Mouse (Mus musculus): ENCODE measurements around the gene Cfap46.

The Cfap46 gene

DNA sequence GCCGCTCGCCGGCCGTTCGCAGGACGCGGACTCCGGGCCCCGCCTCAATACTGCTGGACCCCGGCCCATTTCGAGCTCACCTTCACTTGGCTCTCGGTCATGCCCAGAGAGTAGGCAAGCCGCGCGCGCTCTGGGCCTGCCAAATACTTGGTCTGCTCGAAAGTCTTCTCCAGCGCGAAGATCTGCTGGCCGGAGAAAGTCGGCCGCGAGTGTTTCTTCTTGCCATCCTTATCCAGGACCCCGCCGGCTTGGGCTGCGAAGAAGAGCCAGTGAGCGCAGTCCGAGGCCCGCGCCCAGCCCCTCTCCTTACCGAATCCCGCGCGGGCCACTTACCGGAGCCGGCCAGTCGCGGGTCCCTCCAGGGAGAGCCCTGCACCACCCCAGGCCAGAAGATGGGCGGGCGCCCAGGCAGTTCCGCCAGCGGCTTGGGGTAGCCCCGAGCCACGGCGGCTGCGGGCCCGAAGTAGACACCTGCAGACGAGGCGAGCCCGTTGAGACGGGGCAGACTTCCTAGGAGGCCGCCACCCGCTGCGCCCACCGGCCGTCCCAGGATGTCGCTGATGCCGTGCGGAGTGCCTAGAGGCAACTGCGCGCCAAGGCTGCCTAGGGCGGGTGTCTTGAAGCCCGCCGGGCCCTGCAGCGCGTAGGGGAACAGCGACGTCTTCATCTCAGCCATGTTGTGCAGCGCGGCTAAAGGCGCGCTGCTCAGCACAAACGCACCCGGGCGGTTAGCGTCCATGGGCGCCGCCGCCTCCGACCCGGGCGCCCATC is 101.6 kb downstream of the Cfap46 start:
- DNase-seq (ENCODE audit: low read depth in 2 of 2, low spot score in 2 of 2) = no peak

DNA sequence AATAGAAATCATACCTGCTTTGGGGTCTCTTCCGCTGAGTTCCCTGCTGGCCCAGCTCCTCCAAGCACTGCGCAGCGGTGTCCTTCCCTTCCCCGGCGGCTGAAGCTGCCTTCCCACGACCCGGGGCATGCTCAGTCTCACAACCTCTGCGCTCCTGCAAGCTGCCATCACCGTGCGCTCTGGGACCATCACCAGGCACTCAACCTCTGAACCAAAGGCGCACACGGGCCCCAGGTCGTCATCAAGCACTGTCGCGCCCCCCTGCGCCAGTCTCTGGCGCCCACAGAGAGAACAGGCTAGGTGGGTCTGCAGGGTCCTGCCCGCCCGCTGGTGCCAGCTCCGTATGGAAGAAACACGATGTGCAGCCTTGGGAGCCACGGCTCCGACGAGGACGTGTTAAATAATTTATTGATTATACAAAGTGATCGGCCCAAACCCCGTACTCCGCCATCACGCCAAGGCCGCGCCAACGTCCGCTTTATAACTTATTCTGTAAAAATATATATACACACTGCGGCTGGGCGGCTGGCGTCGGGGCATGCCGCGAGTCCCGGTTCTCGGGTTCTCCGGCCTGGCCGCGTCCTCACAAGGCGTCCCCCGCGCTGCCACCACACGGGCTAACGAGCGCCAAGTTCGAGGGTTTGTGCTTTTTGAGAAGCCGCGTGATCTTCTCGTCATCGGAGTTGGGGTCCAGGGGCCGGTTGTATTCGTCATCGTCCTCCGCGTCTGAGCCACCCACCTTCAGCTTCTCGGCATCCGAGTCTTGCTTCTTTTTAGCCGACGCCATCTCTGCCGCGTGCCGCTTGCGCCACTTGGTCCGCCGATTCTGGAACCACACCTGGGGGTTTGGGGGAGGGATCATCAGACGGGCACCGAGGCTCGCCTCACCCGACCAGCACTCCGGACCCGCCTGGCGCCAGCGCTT is 102.5 kb downstream of the Cfap46 start:
- DNase-seq (ENCODE audit: low read depth in 2 of 2, low spot score in 2 of 2) = no peak

DNA sequence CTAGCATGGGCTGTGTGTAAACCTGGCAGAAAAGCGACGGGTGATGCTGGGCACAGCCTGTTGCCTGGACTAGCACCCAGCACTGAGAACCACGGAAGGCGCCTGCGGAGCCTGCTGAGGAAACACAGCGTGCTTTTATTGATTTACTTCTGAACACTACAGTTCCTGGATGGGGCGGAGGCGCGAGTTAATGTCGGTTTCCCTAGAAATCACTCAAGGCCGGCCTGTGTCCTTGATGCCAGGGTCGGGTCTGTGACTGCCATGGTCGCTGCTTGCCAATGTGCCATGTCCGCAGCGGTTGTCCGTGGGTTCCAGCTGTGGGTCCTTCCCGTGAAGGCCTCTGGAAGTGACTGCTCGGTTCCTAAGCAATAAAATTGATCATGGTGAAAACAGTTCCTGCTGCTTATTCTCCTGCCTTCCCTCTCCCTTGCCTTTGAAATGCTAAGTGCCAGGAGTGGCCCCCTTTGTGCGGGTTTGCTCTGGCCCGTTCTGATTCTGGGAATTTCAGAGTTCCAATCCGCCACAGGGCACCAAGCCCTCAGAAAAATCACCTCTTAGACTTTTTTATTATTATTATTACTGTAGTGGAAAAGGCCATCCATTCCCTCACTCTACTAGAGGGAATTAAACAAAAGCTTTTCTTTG is 104.2 kb downstream of the Cfap46 start:
- DNase-seq (ENCODE audit: low read depth in 2 of 2, low spot score in 2 of 2) = no peak

DNA sequence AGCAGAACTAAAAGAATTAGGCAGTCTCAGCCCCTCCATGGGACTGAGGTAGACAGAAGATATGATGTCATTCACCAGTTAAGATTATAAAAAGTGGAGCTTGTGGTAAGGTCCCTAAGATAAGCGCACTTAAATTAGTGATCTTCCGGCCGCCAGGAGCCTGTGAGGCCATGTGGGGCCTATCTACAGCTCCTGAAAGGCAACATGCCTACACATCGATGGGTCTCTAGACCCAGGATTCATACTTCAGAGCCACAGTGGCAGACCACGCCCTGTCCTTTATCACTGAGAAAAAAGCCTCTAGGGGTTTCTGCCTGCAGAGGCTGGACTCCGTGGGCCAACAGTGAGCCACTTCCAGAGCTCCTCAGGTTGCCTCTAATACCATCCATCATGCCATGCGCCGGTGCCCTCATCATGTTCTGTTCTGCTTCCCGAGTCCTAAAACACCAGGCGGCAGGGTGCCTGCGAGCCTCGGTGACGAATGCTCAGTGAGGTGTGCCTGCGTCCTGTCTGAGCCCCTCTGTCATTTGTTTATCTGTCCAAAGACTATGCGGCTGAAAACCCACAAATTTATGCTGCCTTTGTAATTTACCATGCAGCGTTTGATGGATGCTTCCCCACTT is 107.4 kb downstream of the Cfap46 start:
- no peak for DNase-seq (ENCODE audit: low read depth in 2 of 2, low spot score in 2 of 2)

DNA sequence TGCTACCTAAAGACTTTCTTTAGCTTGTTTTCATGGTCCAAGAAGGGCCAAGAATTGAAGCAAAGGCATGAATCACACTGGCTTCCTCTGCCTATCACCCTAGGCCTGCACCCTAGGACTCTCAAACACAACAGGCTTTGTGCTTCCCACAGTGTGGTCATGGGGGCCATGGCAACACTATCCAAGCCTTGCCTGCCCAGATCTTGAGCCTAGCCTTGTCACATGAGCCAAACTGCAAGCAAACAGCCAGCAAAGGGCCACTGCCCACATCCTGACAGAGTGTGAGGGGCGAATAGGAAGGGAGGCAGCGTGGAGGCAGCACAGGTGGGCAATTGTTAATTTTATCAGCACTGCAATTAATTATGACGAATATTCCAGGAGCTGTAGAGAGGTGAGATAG is 111.0 kb downstream of the Cfap46 start:
- DNase-seq (ENCODE audit: low read depth in 2 of 2, low spot score in 2 of 2) = no peak

DNA sequence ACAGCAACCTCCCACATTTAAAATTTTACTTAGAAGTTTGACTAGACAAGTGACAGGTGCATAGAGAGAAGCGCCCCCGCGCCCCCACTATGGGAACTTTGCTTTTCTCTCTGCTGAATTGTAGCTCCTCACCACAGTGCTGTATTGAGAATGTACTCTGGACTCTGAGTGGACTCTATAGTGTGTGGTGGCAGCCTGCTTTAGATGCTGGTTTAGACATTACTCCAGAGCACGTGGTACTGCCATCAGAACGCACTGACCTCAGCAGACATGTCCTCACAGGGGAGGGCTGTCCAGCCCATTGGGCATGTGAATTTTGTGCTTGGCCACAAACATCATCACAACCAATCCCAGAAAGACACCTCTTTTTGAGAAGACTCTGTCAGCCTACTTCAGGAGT is 112.8 kb downstream of the Cfap46 start:
- DNase-seq (ENCODE audit: low read depth in 2 of 2, low spot score in 2 of 2) = no peak

DNA sequence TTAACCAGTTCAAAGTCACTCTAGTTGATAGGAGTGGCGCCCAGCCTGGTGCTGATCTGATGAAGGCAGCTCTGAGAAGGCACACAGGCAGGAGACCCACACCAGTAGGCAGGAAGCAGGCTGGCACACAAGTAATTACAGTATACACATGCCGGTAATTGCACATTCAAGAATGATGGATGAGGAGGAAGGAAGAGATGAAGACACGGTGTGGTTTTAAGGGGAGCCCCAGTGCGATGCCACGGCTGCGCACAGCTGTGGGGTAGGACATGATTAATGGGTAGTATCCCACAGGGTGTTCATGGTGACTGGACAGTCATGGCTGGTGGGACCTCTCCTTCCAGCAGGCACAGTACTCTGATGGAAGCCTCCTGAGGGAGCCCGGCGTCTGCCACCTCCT is 117.1 kb downstream of the Cfap46 start:
- DNase-seq (ENCODE audit: low read depth in 2 of 2, low spot score in 2 of 2) = no peak

DNA sequence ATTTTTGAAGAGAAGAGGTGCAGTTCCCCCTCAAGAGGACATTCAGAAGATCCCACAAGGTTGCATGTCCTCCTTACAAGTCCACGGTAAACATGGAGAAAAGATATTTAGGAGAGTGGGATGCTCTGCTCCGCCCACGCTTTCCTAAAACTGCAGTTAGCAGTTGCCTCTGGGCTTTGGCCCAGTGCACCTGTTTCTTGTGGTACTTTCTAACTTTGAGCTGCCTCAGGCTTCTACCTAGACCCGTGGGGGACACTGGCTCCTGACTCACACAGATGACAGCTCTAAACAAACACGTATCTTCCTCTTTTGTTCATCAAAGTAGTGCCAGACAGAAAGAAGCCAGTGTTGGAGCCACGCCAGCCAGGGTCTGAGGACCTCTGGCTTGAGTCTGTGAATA is 117.6 kb downstream of the Cfap46 start:
- DNase-seq (ENCODE audit: low read depth in 2 of 2, low spot score in 2 of 2) = no peak

DNA sequence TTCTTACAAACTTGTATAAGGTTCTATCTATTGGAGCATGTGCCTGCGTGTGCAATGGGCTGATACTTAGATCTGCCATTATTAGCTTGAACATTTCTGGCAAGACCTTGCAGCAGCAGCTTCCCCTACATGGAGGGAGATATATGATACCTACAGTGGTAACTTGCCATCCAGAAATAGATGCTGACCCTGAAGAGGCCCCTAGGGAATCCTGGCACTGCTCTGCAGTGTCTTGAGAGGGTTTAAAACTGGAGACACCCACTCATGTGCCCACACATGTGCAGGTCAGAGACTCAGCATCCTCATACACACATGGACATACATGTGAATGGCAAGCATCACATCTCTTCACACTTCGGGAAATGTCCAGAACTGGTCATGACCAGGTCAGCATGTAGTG is 119.5 kb downstream of the Cfap46 start:
- DNase-seq (ENCODE audit: low read depth in 2 of 2, low spot score in 2 of 2) = no peak

DNA sequence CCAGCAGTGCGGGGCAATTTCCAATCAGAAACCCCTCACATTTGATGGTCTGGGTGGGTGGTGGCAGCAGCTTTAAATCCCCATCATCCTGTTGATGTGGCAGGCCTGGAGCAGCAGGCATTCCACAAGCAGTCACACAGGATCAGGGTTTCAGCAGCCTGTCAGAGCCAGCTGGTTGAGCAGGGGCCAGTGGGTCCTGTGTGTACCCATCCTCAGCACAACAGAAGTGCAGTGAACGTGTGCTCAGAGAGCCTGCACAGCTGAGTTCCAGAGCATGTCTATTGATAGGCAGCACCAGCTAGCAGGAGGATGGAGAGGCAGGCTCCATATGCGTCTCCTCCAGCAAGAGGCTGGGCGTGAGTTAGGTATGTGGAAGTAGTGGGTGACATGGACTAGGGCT is 120.2 kb downstream of the Cfap46 start:
- no peak for DNase-seq (ENCODE audit: low read depth in 2 of 2, low spot score in 2 of 2)

DNA sequence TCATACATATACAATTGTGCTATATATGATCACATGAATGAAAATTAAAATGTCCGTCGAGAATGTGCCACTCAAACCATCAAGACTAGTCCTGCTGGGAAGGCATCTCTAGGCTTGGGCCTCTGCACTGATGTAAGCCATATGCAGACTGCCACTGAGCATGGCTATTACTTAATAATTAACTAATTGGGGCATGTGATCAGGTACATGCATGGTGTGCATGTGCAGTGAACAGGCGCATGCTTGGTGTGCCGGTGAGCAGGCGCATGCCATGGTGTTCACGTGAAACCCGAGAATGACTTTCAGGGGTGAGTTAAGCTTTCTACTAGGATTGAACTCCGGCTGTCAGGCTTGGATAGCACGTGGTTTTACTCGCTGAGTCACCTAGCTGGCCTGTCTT is 124.0 kb downstream of the Cfap46 start:
- no peak for DNase-seq (ENCODE audit: low read depth in 2 of 2, low spot score in 2 of 2)

DNA sequence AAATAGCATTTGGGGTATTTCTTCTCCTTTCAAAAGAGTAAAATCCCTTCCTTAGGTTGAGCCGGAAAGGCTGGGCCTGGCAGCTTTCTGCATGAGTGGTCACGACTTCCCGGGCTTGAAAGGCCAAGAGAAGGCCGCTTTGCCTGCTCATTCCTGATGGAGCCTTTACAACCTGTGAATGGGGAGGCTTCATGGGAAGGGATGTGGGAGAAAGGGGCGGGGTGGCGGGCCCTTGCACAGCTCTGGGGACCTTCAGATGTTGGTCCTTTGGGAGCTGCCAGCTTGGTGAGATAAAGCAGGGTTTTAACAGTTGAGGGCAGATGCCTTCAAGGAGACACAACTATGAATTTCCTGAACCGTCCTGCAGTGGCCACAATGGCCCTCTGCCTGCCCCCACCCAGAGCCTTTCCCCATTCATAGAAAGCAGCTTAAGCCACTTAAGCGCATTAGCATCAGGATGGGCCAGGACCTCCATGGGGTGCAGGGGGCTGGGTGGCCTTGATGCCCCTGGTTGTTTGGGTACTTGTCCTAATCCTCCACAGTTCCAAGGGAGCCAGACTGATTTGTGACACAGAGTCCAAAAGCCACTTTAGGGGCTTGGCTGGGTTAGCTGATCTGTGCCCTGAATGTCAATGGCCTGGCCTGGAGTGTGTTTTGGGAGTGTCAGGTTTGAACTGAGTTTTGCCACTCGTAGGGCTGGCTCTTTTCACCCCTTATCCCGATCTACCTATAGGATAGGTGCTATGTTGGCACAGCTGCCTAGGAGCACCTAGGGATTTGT is 126.7 kb downstream of the Cfap46 start:
- no peak for DNase-seq (ENCODE audit: low read depth in 2 of 2, low spot score in 2 of 2)

DNA sequence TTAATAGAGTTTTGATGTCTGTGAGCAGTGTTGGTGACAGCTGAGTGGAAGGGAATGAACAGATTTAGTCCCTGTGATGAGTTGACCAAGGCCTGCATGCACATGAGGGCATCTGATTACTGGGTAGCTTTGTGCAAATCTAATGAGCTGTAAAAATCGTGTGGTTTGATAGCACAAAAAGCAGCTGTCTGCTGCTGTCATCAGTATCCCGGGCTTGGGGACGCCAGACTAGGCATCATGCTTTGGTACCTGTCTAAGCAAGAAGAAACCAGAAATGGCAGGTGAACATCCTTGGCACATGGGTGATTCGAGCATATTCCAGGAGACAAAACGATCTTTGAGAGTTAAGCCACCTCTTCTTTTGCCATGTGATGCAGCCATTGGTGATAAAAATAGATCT is 127.3 kb downstream of the Cfap46 start:
- DNase-seq (ENCODE audit: low read depth in 2 of 2, low spot score in 2 of 2) = no peak

DNA sequence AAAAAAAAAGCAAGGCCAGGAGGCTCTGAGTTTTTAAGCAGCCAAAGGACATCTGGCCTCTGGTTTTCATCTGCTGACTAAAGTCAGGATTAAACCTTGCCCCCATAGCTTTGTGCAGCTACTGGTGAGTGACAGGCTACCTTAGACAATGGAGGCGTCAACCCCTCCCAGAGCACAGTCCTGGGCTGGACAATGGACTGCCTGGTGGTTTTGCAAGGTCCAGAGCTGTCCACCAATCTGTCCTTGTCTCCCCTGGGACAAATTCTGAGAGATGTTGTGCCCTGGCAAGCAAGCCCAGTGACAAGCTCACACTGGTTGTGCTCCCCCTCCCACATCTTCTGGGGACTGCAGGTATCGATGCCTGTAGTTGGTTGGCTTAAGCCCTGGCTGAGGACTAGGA is 132.1 kb downstream of the Cfap46 start:
- DNase-seq (ENCODE audit: low read depth in 2 of 2, low spot score in 2 of 2) = no peak

Measured in CD8-positive naive resting alpha-beta T cell, adult 2 months (primary cell).